Mouse (Mus musculus): ENCODE data around the gene Gm21988.

- TF ChIP-seq CTCF (conservative IDR thresholded peaks at IDR 0.05; ENCODE audit: low read length) (no peak), NANOG (IDR thresholded peaks at IDR 0.05; ENCODE audit: borderline replicate concordance, low read length) (no peak)
Observed at GRCm38 (mm10) chr11:70208778-70209388, 30.7 kb downstream of the Gm21988 start.

All from E14TG2a.4 (cell line).